Mouse (Mus musculus): Measurements from ENCODE around the gene Hadh.
A peak's percentile ranks its signal among the peaks of the same experiment; 100 is the strongest.

Gene Hadh

GRCm38 (mm10) chr3:131271559-131272373, at the start of gene Hadh:
Hadh (minus strand) TSS chr3:131272101.
- DNase-seq (ENCODE audit: low spot score), result peak; percentile 40

- DNase-seq (ENCODE audit: low spot score), result peak; percentile 36
Measured at GRCm38 (mm10) chr3:131320184-131320583, 48.3 kb upstream of the Hadh start.

GRCm38 (mm10) chr3:131318211-131318610, 46.3 kb upstream of the Hadh start:
- DNase-seq (ENCODE audit: low spot score), result no peak

- DNase-seq (ENCODE audit: low spot score), result no peak
Measured at GRCm38 (mm10) chr3:131317126-131317525, 45.2 kb upstream of the Hadh start.

GRCm38 (mm10) chr3:131315957-131316510, 44.1 kb upstream of the Hadh start:
- no peak for DNase-seq (ENCODE audit: low spot score)

- no peak for DNase-seq (ENCODE audit: low spot score)
Measured at GRCm38 (mm10) chr3:131312340-131312739, 40.4 kb upstream of the Hadh start.

- no peak for DNase-seq (ENCODE audit: low spot score)
Measured at GRCm38 (mm10) chr3:131310572-131310971, 38.7 kb upstream of the Hadh start.

- DNase-seq (ENCODE audit: low spot score), result no peak
Measured at GRCm38 (mm10) chr3:131307811-131308210, 35.9 kb upstream of the Hadh start.

GRCm38 (mm10) chr3:131306255-131306654, 34.4 kb upstream of the Hadh start:
- DNase-seq (ENCODE audit: low spot score), result no peak

- DNase-seq (ENCODE audit: low spot score), result no peak
Measured at GRCm38 (mm10) chr3:131303320-131303714, 31.4 kb upstream of the Hadh start.

- DNase-seq (ENCODE audit: low spot score), result peak; percentile 32
Measured at GRCm38 (mm10) chr3:131302452-131303319, 30.8 kb upstream of the Hadh start, which contains the start of gene Cyp2u1. Cyp2u1 (minus strand) TSS chr3:131303227.

GRCm38 (mm10) chr3:131299908-131300307, 28.0 kb upstream of the Hadh start:
- no peak for DNase-seq (ENCODE audit: low spot score)

- no peak for DNase-seq (ENCODE audit: low spot score)
Measured at GRCm38 (mm10) chr3:131299078-131299477, 27.2 kb upstream of the Hadh start.

GRCm38 (mm10) chr3:131296893-131297292, 25.0 kb upstream of the Hadh start:
- DNase-seq (ENCODE audit: low spot score), result no peak

GRCm38 (mm10) chr3:131295513-131296200, 23.8 kb upstream of the Hadh start:
- no peak for DNase-seq (ENCODE audit: low spot score)

GRCm38 (mm10) chr3:131294503-131294902, 22.6 kb upstream of the Hadh start:
- DNase-seq (ENCODE audit: low spot score), result no peak

GRCm38 (mm10) chr3:131292959-131293358, 21.1 kb upstream of the Hadh start:
- DNase-seq (ENCODE audit: low spot score), result no peak

- DNase-seq (ENCODE audit: low spot score), result no peak
Measured at GRCm38 (mm10) chr3:131292349-131292748, 20.4 kb upstream of the Hadh start.

- DNase-seq (ENCODE audit: low spot score), result no peak
Measured at GRCm38 (mm10) chr3:131291890-131292289, 20.0 kb upstream of the Hadh start.

GRCm38 (mm10) chr3:131274151-131274550, 2.2 kb upstream of the Hadh start:
- no peak for DNase-seq (ENCODE audit: low spot score)

- DNase-seq (ENCODE audit: low spot score), result no peak
Measured at GRCm38 (mm10) chr3:131272374-131273100, 636 bp upstream of the Hadh start.
